Mouse (Mus musculus): ENCODE data around the gene Tssk4.

Tssk4 gene

GRCm38 (mm10) chr14:55649884-55650283 is at the start of gene Tssk4:
TSS of gene Tssk4 (plus strand) at chr14:55650184.
- DNase-seq, result no peak

- no peak for DNase-seq
Measured at GRCm38 (mm10) chr14:55603271-55603632, 46.7 kb upstream of the Tssk4 start, which contains the start of gene Irf9. TSS of gene Irf9 (plus strand) at chr14:55603571.

- peak; percentile 96 for DNase-seq
Measured at GRCm38 (mm10) chr14:55603633-55604576, 46.1 kb upstream of the Tssk4 start.

DNA sequence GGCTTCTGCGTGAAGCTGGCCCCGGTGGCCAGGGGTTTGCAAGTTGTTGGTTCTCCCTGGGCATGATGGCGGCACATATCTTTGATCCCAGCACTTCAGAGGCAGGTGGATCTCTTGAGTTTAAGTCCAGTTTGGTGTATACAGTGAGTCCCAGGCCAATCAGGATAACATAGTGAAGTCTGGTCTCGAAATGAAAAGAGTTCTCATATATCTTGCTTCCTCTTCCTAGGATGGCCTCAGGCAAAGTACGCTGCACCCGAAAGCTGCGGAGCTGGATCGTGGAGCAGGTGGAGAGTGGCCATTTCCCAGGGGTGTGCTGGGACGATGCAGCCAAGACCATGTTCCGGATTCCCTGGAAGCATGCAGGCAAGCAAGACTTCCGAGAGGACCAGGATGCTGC is 45.2 kb upstream of the Tssk4 start:
- no peak for DNase-seq

GRCm38 (mm10) chr14:55605743-55606459 is 44.1 kb upstream of the Tssk4 start:
- no peak for DNase-seq

GRCm38 (mm10) chr14:55608339-55608738 is 41.6 kb upstream of the Tssk4 start:
- DNase-seq, result no peak

DNA sequence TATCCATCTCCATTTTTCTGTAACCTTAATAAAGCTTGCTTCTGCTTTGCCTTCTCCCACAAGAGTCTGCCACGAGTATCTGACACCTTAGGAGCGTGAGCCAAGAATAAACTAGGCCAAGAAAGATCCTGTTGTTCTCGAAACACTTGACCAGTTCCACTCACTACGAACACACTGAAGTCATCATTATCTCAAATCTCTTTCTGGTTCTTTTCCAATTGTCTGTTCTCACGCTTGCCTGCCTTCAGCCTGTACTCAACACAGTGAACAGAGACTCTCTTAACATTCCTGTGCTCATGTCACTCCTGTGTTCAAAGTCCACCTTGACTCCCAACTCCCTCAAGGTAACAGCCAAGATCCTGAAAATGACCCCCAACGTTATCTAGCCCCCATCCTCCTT is 36.6 kb upstream of the Tssk4 start:
- DNase-seq, result no peak

DNA sequence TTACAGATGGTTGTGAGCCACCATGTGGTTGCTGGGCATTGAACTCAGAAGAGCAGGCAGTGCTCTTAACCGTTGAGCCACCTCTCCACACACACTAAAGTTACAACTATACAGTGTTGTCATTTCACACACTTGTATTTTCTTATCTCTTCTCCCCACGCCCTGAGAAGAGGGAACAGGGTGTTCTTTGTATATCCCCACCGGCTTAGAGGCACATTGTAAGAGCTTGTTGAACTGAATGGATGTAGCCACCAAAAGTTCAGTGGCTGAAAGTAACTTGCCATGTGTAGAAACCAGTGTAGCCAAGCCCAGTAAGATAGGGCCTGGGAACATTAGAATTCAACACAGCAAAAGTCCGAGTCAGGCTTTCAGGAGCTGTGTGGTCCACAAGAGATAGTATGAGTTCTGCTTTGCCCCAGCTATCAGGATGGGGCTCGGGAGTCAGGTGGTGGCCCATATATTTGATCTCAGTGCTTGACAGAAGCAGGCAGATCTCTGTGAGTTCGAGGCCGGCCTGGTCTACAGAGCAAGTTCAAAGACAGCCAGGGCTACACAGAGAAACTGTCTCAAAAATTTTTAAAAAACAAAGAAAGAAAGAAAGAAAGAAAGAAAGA is 35.3 kb upstream of the Tssk4 start:
- DNase-seq, result no peak

DNA sequence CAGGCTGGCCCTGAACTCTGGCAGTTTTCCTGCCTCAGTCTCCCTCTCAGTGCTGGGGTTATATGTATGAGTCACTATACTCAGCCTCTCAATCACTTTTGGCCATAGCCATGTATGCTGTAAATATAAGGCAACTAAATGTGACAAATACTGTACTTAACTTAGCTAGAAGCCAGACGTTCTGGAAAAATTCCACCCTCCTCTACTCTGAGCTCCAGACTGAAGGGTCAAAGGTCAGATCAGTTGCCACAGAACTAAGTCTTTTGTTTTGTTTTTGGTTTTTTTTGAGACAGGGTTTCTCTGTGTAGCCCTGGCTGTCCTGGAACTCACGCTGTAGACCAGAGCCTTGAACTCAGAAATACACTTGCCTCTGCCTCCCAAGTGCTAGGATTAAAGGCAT is 34.1 kb upstream of the Tssk4 start:
- DNase-seq, result no peak

- DNase-seq, result no peak
Measured at GRCm38 (mm10) chr14:55616844-55617243, 33.1 kb upstream of the Tssk4 start.

DNA sequence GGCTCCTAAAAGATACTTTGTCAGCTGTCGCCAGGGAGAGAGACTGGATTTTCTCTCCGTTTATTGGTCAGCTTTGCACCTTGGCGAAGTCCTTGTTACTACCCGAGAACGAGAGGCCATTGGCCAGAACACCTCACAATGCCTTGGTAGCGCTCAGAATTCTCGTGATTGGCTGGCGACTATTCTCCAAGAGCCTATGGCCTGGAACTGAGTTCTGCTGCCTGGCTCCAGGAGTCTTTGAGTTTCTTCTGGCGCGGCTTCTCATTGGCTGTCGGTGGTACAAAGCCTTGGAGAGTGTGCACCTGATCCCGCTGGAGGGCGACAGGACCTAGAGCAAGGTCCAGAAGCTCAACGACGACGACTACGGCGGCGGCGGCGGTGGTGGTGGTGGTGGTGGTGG is 32.2 kb upstream of the Tssk4 start, which contains the start of gene Rec8:
Gene Rec8 (plus strand): TSS at position 216 of the 400 bp plus-strand sequence.
- DNase-seq, result peak; percentile 69

GRCm38 (mm10) chr14:55618486-55619195 is 31.3 kb upstream of the Tssk4 start:
- no peak for DNase-seq

DNA sequence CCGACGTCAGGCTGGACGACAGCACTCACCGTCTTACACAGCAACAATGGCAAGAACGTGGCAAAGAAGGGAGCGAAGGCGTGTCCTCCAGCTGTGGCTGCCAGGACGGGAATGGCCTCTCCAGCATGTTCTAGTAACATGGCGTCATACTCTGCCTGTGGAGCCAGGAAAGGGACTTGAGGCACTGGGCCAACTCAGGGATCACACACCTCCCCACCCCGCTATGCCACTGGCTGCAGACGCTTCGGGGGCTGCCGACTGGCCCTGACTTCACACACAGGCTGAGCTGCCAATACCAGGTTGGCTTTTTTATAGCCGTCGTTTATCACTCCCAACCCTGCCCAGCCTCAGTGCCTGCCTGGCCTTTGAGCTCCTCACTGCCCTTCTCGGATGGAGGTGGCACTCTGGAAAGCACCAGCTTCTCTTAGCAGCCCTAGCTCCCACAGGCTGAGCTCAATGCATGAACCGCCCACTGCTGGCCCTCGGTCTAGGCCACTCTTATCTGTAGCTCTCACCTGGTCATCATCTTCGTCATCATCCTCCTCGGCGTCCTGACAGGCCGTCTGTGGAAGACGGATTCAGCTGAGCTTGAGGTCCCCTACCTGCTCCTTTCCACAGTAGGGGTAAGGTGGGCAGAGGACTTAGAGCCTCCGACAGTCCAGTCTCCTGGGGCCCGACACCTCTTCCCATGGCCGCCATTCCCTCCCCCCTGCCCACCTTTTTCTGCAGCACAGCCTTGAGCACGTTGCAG is 21.7 kb upstream of the Tssk4 start:
- no peak for DNase-seq

DNA sequence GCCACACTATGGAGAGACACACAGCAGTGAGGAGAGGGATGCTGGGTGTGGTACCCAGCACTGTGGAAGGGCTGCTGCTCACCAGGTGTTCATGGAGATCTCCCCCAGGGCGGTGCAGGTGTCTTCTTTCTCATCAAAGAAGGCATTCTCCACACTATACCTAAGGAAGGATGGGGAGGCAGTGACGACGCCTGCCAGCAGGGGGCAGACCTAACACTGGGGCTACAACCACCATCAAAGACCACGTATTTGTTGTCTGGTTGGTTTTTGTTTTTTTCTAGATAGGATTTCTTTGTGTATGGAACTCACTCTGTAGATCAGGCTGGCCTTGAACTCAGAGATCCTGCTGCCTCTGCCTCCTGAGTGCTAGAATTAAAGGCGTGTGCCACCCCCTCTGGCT is 20.7 kb upstream of the Tssk4 start:
- peak; percentile 30 for DNase-seq

DNA sequence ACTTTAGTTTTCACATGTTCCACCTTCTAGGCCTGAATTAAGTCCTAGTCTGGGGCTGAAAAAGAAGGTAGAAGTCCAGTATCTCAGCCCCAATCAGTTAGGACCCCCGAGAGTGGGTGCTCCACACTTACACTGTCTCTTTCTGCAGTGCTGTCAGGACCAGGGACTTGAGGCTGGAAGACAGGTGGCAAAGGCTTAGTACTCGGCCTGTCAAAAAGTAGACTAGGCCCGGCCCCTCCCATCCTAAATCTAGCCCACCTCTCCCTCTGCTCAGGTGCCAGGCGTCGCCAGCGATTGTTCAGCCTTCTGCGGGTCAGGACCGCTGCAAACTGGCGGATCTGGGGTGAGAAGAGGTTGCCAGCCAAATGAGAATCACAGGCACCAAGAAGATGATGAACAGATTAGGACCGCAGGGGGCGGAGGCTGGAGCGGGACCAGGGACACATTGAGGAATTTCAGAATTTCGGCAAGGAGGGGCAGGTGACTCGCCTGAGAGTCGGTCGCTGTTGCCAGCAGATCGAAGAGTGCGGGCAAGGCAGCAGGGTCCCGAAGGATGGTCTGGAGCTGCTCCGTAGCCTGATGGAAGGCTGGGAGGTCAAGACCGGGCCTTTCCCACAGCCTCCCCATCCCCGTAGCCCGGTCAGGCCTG is 15.0 kb upstream of the Tssk4 start:
- peak; percentile 25 for DNase-seq

- peak; percentile 85 for DNase-seq
Measured at GRCm38 (mm10) chr14:55635523-55636007, 14.4 kb upstream of the Tssk4 start, which contains the start of gene Ipo4. TSS of gene Ipo4 (minus strand) at chr14:55635957.

DNA sequence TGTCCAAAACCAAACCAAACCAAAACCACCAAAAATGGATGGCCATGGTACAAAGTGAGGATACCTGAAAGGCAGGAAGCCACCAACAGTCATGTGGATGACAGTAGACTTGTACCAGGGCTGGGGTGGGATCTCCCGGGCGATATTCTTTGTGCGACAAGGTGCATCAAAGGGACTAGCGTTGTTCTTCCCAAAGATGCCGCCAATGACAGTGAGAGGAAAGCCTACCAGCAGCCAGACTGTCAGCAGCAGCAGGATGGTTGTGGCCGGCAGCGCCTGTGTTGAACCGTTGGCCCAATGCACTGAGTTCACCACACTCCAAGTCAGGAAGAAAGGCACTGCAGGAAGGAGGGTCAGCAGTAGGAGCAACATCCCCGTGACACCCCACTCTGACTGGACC is 12.2 kb upstream of the Tssk4 start, which contains the start of gene Gm49378:
Gene Gm49378 (minus strand): TSS at position 101 of the 400 bp plus-strand sequence.
- DNase-seq, result no peak

GRCm38 (mm10) chr14:55640816-55641215 is 9.2 kb upstream of the Tssk4 start:
- no peak for DNase-seq

- DNase-seq, result no peak
Measured at GRCm38 (mm10) chr14:55641291-55641690, 8.7 kb upstream of the Tssk4 start.

DNA sequence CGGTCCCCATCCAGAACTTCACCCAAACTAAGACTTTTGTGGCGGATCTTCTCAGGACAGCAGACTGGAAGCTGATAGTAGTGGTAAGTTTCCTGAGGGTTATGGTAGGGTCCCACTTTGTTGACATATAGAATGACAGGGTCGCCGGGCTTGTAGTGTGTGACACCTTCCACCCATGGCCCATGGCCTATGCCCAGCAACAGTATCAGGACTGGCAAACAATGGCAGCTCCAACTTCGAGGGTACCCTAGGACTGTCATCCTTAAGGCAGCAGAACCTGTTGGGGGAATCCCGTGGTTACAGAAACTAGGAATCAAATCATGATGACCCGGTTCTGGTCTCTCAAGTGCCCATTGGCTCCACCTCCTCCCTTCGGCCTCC is 7.3 kb upstream of the Tssk4 start:
- DNase-seq, result no peak

Data from kidney, adult 11 months (tissue).